Mouse (Mus musculus) stomach, embryonic 16.5 days (tissue): ENCODE measurements at regions not wholly inside any gene's neighbourhood (a gene's known extent, or its start where the extent isn't known, plus 50 kb on each side); places are given as distances from the start of the nearest gene placed in this dataset.

Experiments
- ATAC-seq: fragments of 200-750 bp; cut with Nextera tagmentation; 2 replicates; pipeline ENCODE4 v1.8.0; 2017; ENCODE audit warnings: moderate number of reproducible peaks, moderate TSS enrichment; ENCODE audit not compliant: insufficient read depth, low FRiP score
- H3K27ac ChIP-seq: fragments of 300-500 bp; sonication (generic); 2 replicates; pipeline ENCODE4 v1.5.1; 2014; ENCODE audit warnings: low read length
- H3K27me3 ChIP-seq: fragments of 300-500 bp; sonication (generic); 2 replicates; pipeline ENCODE4 v1.6.1; 2014; ENCODE audit warnings: low read length, control low read depth, mixed read lengths; ENCODE audit not compliant: control insufficient read depth, insufficient read depth
- H3K36me3 ChIP-seq: fragments of 300-500 bp; sonication (generic); 2 replicates; pipeline ENCODE4 v1.6.1; 2014; ENCODE audit warnings: low read length; ENCODE audit not compliant: control insufficient read depth, insufficient read depth
- H3K4me1 ChIP-seq: fragments of 300-500 bp; sonication (generic); 2 replicates; pipeline ENCODE4 v1.6.1; 2014; ENCODE audit warnings: low read length, control low read depth, mixed read lengths; ENCODE audit not compliant: control insufficient read depth, insufficient read depth
- H3K4me2 ChIP-seq: fragments of 300-500 bp; sonication (generic); 2 replicates; pipeline ENCODE4 v1.6.1; 2014; ENCODE audit warnings: low read depth, low read length, mixed read lengths
- H3K4me3 ChIP-seq: fragments of 300-500 bp; sonication (generic); replicated peaks from 2 replicates; pipeline ENCODE4 v1.5.1; 2014; ENCODE audit warnings: mild to moderate bottlenecking, low read length
- H3K9ac ChIP-seq: fragments of 300-500 bp; sonication (generic); 2 replicates; pipeline ENCODE4 v1.6.1; 2014; ENCODE audit warnings: low read length
- H3K9me3 ChIP-seq: fragments of 300-500 bp; sonication (generic); replicated peaks from 2 replicates; pipeline ENCODE4 v1.6.1; 2016; ENCODE audit warnings: low read length, control low read depth; ENCODE audit not compliant: control insufficient read depth
- WGBS: fragments of 180-500 bp; shearing (Covaris S2); extraction: QIAGEN DNeasy Blood & Tissue Kit; methylation state at CpG from one replicate; pipeline ENCODE4 v1.1.7; 2014; 5-methylcytosine and 5-hydroxymethylcytosine counted together

DNA sequence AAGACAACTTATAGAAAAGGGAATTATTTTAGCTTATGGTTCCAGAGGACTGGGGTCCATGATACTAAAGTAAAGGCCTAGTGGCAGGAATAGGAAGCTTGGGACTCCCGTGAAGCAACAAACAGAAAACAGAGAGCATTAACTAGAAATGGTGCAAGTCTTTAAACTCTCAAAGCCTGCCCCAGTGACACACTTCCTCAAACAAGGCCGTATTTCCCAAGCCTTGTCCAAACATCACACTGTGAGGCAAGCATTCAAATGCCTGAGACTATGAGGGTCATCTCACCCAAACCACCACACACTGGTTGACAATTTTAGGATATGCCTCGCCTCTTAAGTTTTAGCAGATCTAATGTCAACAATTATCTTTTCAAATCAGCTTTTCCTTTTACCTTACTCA, 205.2 kb upstream of the Sp8 start:
- Histone ChIP-seq H3K27ac (no peak overlapping the region), H3K9me3 (no peaks in the 10 kb centered on the region), H3K27me3 (no peaks in the 10 kb centered on the region), H3K4me1 (no peaks in the 10 kb centered on the region), H3K4me3 (no peak overlapping the region), H3K9ac (no peak overlapping the region), H3K4me2 (no peak overlapping the region), H3K36me3 (no peaks in the 10 kb centered on the region)
- ATAC-seq = no peak
- WGBS = 60% methylated on average over 3 of the region's 3 CpGs

DNA sequence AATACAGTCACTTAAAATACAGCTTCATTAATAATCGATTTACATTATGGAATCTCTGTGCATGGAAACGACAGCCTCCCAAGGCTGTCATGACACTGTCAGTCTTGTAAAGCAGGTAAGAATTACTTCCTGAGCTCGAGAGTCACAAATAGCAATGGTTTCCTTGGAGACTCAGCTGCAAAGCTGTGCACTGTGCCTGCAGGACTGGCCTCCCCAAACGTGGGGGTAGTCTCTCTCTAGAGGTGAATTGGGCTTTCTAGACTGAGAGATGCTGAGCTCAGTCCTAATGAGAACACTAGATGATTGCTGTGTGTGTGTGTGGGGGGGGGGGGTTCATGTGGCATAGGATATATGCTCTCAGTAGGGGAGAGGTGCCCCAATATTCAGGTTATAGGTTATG, 208.9 kb upstream of the Sp8 start:
- Histone ChIP-seq H3K9ac (no peak overlapping the region), H3K4me2 (no peak overlapping the region), H3K36me3 (no peaks in the 10 kb centered on the region), H3K4me3 (no peak overlapping the region), H3K27me3 (no peaks in the 10 kb centered on the region), H3K4me1 (no peaks in the 10 kb centered on the region), H3K27ac (no peak overlapping the region), H3K9me3 (no peaks in the 10 kb centered on the region)
- no peak for ATAC-seq
- WGBS = 46% methylated on average over 4 of the region's 4 CpGs

DNA sequence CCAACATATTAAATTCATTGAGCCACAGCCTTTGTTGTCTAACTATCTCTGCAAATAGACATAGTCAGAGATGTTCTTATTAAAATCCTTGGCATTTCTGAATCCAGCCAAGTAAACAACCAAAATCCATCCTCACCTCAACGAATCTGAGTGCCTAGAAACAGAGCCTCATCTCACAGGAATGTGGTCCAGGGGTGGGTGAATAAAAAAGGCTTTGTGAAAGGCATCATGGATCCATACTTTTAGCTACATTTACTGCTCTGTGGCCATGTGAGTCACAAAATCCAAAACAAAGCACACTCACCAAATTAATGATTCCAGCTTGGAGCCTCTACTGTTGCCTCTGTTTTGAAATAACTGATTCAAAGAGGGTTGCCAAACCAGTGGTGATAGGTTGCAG, 210.7 kb upstream of the Sp8 start:
- H3K9me3 ChIP-seq = no peaks in the 10 kb centered on the region
- H3K27me3 ChIP-seq = no peaks in the 10 kb centered on the region
- no peak overlapping the region for H3K4me3 ChIP-seq
- no peak overlapping the region for H3K4me2 ChIP-seq
- H3K9ac ChIP-seq = no peak overlapping the region
- H3K36me3 ChIP-seq = no peaks in the 10 kb centered on the region
- no peak for ATAC-seq
- 51% methylated on average over 1 of the region's 1 CpGs for WGBS
- no peak overlapping the region for H3K27ac ChIP-seq
- H3K4me1 ChIP-seq = no peaks in the 10 kb centered on the region

DNA sequence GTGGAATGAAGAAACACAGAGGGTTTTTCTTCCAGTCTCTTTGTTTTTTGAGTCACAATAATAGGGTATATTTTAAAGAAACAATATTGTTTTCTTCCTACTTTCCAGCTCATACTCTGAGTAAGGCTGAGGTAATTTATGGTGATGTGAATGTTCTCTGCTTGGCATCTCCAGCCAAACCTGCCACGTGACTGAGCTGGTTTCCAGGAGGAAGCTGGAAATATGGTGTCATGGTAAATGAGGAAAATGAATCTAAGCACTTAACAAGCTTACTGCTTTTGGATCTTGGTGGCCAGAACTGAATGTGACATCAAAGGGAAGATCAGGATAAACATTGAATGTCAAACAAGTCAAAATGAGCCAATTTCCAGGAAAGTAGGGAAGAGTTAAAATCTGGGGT, 215.8 kb upstream of the Sp8 start:
- ATAC-seq = no peak
- 60% methylated on average over 1 of the region's 1 CpGs for WGBS

DNA sequence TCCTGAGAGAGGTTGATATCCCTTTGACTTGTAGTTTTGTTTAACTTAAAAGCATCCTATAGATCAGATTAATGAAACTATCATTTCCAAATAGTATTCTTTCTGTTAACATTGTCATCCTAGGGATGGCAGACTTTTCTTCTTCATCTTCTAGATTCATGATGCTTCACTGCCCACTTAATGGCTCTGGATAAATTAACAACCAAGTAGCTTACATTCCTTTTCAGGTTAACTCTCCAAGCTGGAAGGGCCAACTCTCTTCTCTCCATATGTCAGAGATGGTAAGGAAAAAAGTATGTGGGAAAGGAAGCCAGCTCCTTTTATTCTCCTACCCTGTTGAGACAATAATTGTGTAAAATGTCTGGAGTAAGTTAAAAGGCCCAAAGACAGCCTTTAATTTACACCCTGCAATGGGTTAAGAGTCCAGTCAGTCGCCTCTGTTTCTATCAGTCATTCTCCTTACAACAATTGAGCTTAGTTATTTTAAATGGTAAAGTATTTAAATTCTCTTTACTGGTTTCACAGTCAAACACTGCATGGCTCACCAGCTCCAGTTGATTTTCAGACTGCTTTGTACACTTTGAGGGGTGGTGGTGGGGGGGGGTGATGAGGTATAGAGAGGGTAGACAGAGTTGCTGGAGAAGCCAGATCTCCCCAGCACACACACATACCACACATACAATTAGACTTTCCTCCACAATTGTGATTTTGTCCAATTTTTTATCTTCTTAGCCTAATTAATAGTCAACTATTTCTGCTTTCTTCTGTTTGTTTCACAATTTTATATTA, 224.2 kb upstream of the Sp8 start:
- no peaks in the 10 kb centered on the region for H3K27me3 ChIP-seq
- H3K9ac ChIP-seq = no peak overlapping the region
- H3K9me3 ChIP-seq = no peaks in the 10 kb centered on the region
- ATAC-seq = no peak
- 62% methylated on average over 1 of the region's 1 CpGs for WGBS
- H3K4me3 ChIP-seq = no peak overlapping the region
- H3K36me3 ChIP-seq = no peaks in the 10 kb centered on the region
- no peak overlapping the region for H3K27ac ChIP-seq
- H3K4me2 ChIP-seq = no peak overlapping the region
- H3K4me1 ChIP-seq = no peaks in the 10 kb centered on the region

More for the DNA sequence above, 215.8 kb upstream of the Sp8 start:
- Histone ChIP-seq H3K36me3 (no peaks in the 10 kb centered on the region), H3K27ac (no peak overlapping the region), H3K4me2 (no peak overlapping the region), H3K4me1 (no peaks in the 10 kb centered on the region), H3K9ac (no peak overlapping the region), H3K9me3 (no peaks in the 10 kb centered on the region), H3K4me3 (no peak overlapping the region), H3K27me3 (no peaks in the 10 kb centered on the region)

DNA sequence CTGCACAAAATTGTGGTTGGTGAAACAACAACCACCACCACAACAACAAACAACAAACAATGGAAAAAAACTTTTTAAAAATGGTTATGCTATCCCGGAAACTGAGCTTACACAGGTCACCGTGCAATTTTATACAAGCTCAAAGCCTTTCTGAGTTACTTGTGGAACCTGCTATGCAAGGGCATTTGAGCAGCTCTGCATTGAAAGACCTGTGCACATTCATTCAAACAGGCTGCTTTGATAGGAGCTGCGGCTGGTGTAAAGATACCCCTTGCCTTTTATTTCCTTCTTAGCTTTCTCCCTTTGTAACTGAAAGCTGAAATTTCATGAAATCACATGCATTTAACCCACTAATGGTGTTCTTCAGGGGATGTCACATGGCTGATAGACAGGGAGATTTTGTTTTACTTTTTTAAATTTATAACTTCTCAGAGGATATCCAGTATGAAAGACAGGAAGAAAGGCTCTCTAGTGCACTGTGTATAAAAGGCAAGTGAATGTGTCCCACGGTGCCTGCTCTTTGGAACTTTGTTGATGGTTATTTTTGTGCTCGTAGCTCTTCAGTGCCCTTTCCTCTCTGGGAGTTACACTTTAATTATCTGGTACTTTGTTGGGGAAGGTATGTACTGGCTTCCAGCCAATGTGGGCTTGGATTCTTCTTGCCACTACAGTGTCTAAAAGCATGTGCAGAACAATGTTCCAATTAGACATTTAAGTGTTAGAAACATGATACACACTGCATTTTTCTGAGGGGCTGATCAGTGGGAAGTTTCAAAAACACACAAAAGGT, 225.1 kb upstream of the Sp8 start:
- no peak overlapping the region for H3K4me3 ChIP-seq
- no peaks in the 10 kb centered on the region for H3K36me3 ChIP-seq
- no peak for ATAC-seq
- H3K9ac ChIP-seq = no peak overlapping the region
- 40% methylated on average over 5 of the region's 5 CpGs for WGBS
- no peaks in the 10 kb centered on the region for H3K9me3 ChIP-seq
- peak overlapping the region; percentile 60; the same call in 1 of the 2 replicates for H3K27ac ChIP-seq
- no peak overlapping the region for H3K4me2 ChIP-seq
- H3K27me3 ChIP-seq = no peaks in the 10 kb centered on the region
- no peaks in the 10 kb centered on the region for H3K4me1 ChIP-seq

DNA sequence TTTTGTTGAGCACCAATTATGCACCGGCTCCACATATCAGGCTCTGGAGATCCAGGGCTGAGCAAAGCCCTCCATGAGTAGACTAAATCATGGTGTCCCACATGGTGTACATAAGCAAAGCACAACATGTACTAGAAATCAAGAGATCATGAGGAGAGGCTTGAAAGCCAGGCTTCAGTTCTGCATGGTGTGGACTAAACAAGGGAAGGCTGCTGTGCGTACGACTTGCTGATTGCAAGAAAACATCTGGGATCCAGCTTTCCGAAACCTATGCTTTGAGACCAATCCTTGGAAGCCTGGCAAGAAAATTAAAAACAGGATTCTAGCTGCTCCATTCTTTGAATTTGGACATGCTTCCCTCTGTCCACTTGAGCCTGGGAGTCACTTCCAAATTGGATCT, 249.1 kb upstream of the Sp8 start:
- no peaks in the 10 kb centered on the region for H3K36me3 ChIP-seq
- H3K4me3 ChIP-seq = no peak overlapping the region
- H3K27ac ChIP-seq = no peak overlapping the region
- no peak for ATAC-seq
- H3K4me1 ChIP-seq = no peaks in the 10 kb centered on the region
- no peaks in the 10 kb centered on the region for H3K27me3 ChIP-seq
- H3K4me2 ChIP-seq = no peak overlapping the region
- no peak overlapping the region for H3K9ac ChIP-seq
- no peaks in the 10 kb centered on the region for H3K9me3 ChIP-seq
- 73% methylated on average over 4 of the region's 4 CpGs for WGBS

DNA sequence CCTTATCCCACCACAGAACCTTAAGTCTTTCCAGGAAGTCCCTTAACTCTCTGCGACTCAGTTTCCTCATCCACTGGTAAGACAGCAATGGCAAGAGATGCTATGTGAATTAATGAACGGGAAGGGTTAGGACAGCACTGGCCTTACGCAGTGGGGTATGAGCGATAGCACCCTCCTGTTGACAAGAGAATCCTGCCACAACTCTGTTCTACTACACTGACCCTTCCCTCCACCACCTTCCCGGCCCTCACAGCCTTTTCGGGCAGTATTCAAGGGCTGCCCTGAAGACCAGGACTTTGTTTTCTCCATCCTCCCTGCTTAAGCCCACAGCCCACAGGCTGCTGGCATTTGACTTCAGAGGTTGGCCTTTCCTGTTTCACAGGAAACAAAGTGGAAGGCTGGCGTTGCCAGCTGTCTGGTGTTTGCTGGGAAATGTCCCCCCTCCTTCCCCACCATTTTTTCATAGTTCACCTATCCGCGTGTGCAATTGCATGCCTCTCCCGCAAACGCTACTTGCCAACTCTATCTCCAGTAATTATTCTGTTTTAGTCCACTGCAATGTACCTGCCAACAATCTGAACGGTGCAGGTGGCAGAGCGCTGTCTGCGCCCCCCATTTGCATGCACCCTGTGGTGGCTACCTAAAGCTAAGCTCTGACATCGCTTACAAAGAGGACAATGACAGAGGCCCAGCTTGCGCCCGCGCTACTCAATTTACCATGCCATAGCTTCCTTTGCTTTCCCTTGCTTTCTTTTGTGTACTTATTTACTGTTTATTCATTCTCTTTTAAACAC, 251.2 kb upstream of the Sp8 start:
- no peak overlapping the region for H3K4me3 ChIP-seq
- WGBS = 46% methylated on average over 18 of the region's 18 CpGs
- H3K4me2 ChIP-seq = no peak overlapping the region
- no peaks in the 10 kb centered on the region for H3K27me3 ChIP-seq
- H3K9ac ChIP-seq = no peak overlapping the region
- no peak for ATAC-seq
- no peaks in the 10 kb centered on the region for H3K9me3 ChIP-seq
- H3K4me1 ChIP-seq = no peaks in the 10 kb centered on the region
- H3K36me3 ChIP-seq = no peaks in the 10 kb centered on the region
- H3K27ac ChIP-seq = no peak overlapping the region
